ENCODE assay signal across 22 mouse cellular contexts in genomic region chr4:153169991-153170390, GRCm38 (mm10).
"Had no signal": no experiment of that assay in that cellular context is flagged by ENCODE, and none has a peak within 500 bp of the region (broad histone marks: within the 10 kb centered on the region; RNA-seq: fewer than 3 reads in every experiment).

No protein-coding gene starts in this region.

- H3K4me2 ChIP-seq: heart, embryonic 11.5 days; heart, embryonic 13.5 days; heart, embryonic 15.5 days; hindbrain, embryonic 13.5 days; hindbrain, embryonic 15.5 days; limb, embryonic 13.5 days; limb, embryonic 15.5 days; liver, embryonic 12.5 days had no signal

- DNase-seq: gastrocnemius, postnatal 14 days; gastrocnemius, postnatal 36 days; heart, adult 11 months; heart, adult 2 months; heart, postnatal 14 days; heart, postnatal 36 days; kidney, adult 11 months; kidney, adult 8-10 months; kidney, postnatal 10 days; layer of hippocampus, postnatal 36 days; left cerebral cortex, postnatal 4 days had no signal

- H3K4me3 ChIP-seq: heart, adult 2 months; heart, embryonic 13.5 days; heart, embryonic 15.5 days; hindbrain, embryonic 13.5 days; hindbrain, embryonic 15.5 days; limb, embryonic 13.5 days; limb, embryonic 15.5 days; liver, embryonic 12.5 days had no signal

- H3K36me3 ChIP-seq: heart, embryonic 13.5 days; heart, embryonic 15.5 days; hindbrain, embryonic 13.5 days; hindbrain, embryonic 15.5 days; limb, embryonic 13.5 days; limb, embryonic 15.5 days; liver, embryonic 12.5 days had no signal

- H3K9ac ChIP-seq: heart, embryonic 13.5 days; heart, embryonic 15.5 days; hindbrain, embryonic 13.5 days; hindbrain, embryonic 15.5 days; limb, embryonic 13.5 days; limb, embryonic 15.5 days; liver, embryonic 12.5 days; liver, embryonic 14.5 days had no signal

- H3K9me3 ChIP-seq: heart, embryonic 15.5 days; hindbrain, embryonic 15.5 days; limb, embryonic 15.5 days had no signal

- H3K4me1 ChIP-seq: heart, embryonic 13.5 days; heart, embryonic 15.5 days; hindbrain, embryonic 13.5 days; hindbrain, embryonic 15.5 days; limb, embryonic 15.5 days; liver, embryonic 12.5 days had no signal

- ATAC-seq: hindbrain, postnatal 0 days; intestine, embryonic 16.5 days; liver, embryonic 12.5 days had no signal

- H3K27me3 ChIP-seq: heart, embryonic 15.5 days; hindbrain, embryonic 15.5 days; limb, embryonic 15.5 days; liver, embryonic 12.5 days had no signal

- H3K27ac ChIP-seq: heart, adult 2 months; heart, embryonic 13.5 days; heart, embryonic 15.5 days; hindbrain, embryonic 13.5 days; hindbrain, embryonic 15.5 days; hindbrain, postnatal 0 days; limb, embryonic 13.5 days; limb, embryonic 15.5 days; liver, embryonic 12.5 days; liver, embryonic 14.5 days had no signal
